Mouse (Mus musculus) embryonic facial prominence, embryonic 15.5 days (tissue): ENCODE measurements around the gene Tyro3. TPM values are rescaled to one million over a fixed set of nuclear protein-coding genes. Genes with fewer than 3 reads are reported as not detected.

ENCODE experiments used
- ATAC-seq: fragments of 200-750 bp; cut with Nextera tagmentation; 2 replicates; pipeline ENCODE4 v1.8.0; 2017; ENCODE audit warnings: low read depth, moderate TSS enrichment; ENCODE audit not compliant: insufficient number of reproducible peaks, low FRiP score, low TSS enrichment
- H3K27ac ChIP-seq: fragments of 300-500 bp; sonication (generic); replicated peaks from 2 replicates; pipeline ENCODE4 v1.5.1; 2015; ENCODE audit warnings: mild to moderate bottlenecking, inconsistent platforms
- H3K27me3 ChIP-seq: fragments of 300-500 bp; sonication (generic); 2 replicates; pipeline ENCODE4 v1.6.1; 2015; ENCODE audit warnings: inconsistent platforms
- H3K36me3 ChIP-seq: fragments of 300-500 bp; sonication (generic); 2 replicates; pipeline ENCODE4 v1.6.1; 2015; ENCODE audit warnings: mild to moderate bottlenecking, inconsistent platforms
- H3K4me1 ChIP-seq: fragments of 300-500 bp; sonication (generic); 2 replicates; pipeline ENCODE4 v1.6.1; 2015; ENCODE audit warnings: inconsistent platforms
- H3K4me2 ChIP-seq: fragments of 300-500 bp; sonication (generic); replicated peaks from 2 replicates; pipeline ENCODE4 v1.6.1; 2015; ENCODE audit warnings: mild to moderate bottlenecking, inconsistent platforms
- H3K4me3 ChIP-seq: fragments of 300-500 bp; sonication (generic); replicated peaks from 2 replicates; pipeline ENCODE4 v1.5.1; 2015; ENCODE audit warnings: mild to moderate bottlenecking, inconsistent platforms
- H3K9ac ChIP-seq: fragments of 300-500 bp; sonication (generic); 2 replicates; pipeline ENCODE4 v1.6.1; 2015; ENCODE audit warnings: inconsistent platforms
- H3K9me3 ChIP-seq: fragments of 300-500 bp; sonication (generic); replicated peaks from 2 replicates; pipeline ENCODE4 v1.6.1; 2016; ENCODE audit warnings: inconsistent platforms
- WGBS: fragments of 180-500 bp; shearing (Covaris S2); methylation state at CpG from one replicate; pipeline ENCODE4 v1.1.7; 2015; 5-methylcytosine and 5-hydroxymethylcytosine counted together
- polyA plus RNA-seq: library from polyadenylated mRNA; unstranded; fragments of >200 nt; fragmentation: Nextera tagmentation; extraction: Ambion mirVana; gene quantifications from 2 replicates; pipeline ENCODE4 v1.2.1, GENCODE M21; 2015

The Tyro3 gene
- polyA plus RNA-seq, 1 experiment from 2014 or later, result 31.8 TPM

DNA sequence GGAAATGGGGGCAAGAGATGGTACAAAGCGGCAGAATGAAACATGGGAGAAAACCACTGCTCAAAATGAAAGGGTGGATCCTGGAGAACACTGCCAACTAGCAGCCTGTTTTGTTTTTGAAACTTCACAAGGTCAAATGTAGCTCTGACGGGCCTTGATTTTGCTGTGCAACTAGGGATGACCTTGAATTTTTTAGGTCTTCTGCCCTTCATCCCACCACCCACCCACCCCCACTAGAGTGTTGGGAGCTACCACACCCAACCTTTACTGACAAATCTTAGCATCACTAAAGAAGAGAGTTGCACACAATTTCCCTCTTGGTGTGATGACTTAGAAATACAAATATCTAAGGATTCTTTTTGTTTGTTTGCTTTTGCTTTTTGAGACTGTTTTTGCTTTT lies 7.5 kb upstream of the Tyro3 start:
- H3K9ac ChIP-seq, result no peak overlapping the region
- no peaks in the 10 kb centered on the region for H3K27me3 ChIP-seq
- no peak for ATAC-seq
- peaks cover 6% of the 10 kb centered on the region; the same call in 1 of the 2 replicates for H3K4me1 ChIP-seq
- no peak overlapping the region for H3K4me2 ChIP-seq
- 0 out of 2 replicates have a peak, but pooled peaks cover 5% of the 10 kb centered on the region for H3K36me3 ChIP-seq
- no peak overlapping the region for H3K4me3 ChIP-seq
- WGBS, result 75% methylated on average over 2 of the region's 2 CpGs
- no peak overlapping the region for H3K27ac ChIP-seq
- H3K9me3 ChIP-seq, result no peaks in the 10 kb centered on the region

DNA sequence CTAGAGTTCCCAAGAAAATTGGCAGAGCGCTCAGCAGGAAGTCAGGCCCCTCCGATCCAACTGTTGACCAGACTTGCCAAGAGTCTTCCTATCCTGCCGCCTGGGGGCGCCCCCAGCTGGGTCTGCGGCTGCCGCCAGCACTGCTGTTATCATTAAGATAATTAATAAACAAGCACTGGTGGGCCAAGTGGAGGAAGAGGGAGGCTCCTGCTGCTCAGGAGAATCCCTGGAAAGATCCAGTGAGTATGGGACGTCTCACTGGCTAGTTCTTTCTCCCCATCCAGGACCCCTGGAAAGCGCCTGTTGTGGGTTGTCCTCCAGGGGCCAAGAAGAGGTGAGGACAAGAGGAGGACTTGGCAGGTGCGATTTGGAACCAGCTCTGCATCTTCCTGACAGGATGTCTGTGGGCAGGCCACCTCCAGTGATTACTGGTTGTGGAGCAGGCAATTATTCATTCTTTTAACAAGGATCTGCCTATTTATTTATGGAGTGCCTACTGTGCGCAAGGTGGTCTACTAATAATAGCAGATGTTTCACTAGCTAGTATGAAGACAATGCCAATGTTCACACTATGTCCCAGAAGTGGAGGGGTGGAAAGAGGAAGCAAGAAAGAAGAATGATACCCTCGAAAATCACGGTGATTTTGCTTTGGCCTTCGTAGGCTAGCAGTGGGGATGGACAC lies 854 bp downstream of the Tyro3 start:
- Histone ChIP-seq H3K4me3 (peak overlapping the region; percentile 75; the same call in 1 of the 2 replicates), H3K27ac (no peak overlapping the region), H3K36me3 (no peaks in the 10 kb centered on the region), H3K9me3 (no peaks in the 10 kb centered on the region), H3K27me3 (peaks cover 18% of the 10 kb centered on the region), H3K4me2 (peak overlapping the region; percentile 92; the same call in 1 of the 2 replicates), H3K4me1 (peaks cover 36% of the 10 kb centered on the region), H3K9ac (no peak overlapping the region)
- no peak for ATAC-seq
- 12% methylated on average over 13 of the region's 13 CpGs for WGBS

DNA sequence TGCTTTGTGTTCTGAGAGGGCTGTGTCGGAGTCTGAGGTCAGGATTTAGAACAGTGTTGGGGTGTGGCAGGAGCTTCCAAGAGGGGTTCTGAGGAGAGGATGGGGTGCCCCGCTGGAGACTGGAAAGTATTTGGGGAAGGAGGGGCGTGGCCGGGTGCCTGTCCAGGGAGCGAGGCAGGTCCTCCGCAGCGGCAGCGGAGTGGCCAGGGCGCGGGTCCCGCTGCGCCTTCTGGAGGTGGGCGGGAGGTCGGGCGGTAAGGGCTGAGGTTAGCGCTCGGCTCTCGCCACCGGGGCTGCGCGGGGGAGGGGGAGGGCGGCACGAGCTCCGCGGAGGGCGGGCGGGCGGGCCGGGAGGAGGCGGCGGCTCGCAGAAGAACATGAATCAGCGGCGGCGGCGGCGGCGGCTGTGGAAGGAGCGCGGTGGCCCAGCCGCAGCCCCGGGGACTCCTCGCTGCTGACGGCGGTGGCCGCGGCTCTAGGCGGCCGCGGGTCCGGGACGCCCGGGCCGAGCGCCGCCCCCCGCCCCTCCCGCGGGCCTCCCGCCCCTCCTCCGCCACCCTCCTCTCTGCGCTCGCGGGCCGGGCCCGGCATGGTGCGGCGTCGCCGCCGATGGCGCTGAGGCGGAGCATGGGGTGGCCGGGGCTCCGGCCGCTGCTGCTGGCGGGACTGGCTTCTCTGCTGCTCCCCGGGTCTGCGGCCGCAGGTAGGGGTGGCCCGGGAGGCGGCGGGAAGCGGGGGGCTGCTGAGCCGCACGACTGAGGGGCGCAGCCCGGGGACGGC lies 1.8 kb downstream of the Tyro3 start:
- Histone ChIP-seq H3K9ac (peak overlapping the region; percentile 74), H3K36me3 (peaks cover 5% of the 10 kb centered on the region), H3K4me1 (peaks cover 45% of the 10 kb centered on the region), H3K4me3 (peak overlapping the region; percentile 75), H3K27me3 (peaks cover 18% of the 10 kb centered on the region), H3K27ac (peak overlapping the region; percentile 61), H3K9me3 (no peaks in the 10 kb centered on the region), H3K4me2 (peak overlapping the region; percentile 92)
- under 1% methylated on average over 64 of the region's 89 CpGs for WGBS
- peak; percentile 73 for ATAC-seq

DNA sequence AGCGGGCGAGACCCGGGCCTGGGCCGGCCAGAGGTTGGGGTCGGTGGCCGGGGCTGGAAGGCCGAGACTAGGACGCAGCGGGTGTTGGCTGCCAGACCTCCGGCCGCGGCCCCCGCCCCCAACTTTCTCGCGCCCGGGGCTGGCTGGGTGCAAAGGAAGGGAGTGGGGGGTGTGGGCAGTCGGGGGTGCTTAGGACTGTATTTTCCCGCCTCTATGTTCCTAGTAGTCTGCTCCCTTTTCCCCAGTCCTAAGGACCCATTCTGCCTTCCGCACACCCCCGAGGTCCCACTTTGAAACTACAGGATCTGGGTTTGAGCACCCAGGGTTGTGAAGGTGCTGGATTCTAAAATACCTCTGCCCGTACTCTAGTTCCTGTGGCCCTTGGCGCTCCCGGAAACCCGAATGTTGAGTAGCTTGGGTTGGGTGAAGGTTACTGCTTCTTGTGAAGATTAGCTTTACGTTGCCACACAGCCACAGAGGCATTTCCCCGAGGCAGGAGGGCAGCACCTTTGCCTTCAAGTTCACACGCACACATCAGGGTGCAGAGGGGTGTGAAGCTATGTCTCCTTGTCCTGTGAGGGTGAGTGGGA lies 2.5 kb downstream of the Tyro3 start:
- peak overlapping the region; percentile 92 for H3K4me2 ChIP-seq
- peak overlapping the region; percentile 74 for H3K9ac ChIP-seq
- H3K27me3 ChIP-seq, result peaks cover 18% of the 10 kb centered on the region
- H3K36me3 ChIP-seq, result peaks cover 6% of the 10 kb centered on the region
- H3K4me1 ChIP-seq, result peaks cover 51% of the 10 kb centered on the region
- H3K9me3 ChIP-seq, result no peaks in the 10 kb centered on the region
- peak overlapping the region; percentile 75 for H3K4me3 ChIP-seq
- H3K27ac ChIP-seq, result peak overlapping the region; percentile 61
- WGBS, result under 1% methylated on average over 27 of the region's 27 CpGs
- peak; percentile 54; the same call in 1 of the 2 replicates for ATAC-seq

DNA sequence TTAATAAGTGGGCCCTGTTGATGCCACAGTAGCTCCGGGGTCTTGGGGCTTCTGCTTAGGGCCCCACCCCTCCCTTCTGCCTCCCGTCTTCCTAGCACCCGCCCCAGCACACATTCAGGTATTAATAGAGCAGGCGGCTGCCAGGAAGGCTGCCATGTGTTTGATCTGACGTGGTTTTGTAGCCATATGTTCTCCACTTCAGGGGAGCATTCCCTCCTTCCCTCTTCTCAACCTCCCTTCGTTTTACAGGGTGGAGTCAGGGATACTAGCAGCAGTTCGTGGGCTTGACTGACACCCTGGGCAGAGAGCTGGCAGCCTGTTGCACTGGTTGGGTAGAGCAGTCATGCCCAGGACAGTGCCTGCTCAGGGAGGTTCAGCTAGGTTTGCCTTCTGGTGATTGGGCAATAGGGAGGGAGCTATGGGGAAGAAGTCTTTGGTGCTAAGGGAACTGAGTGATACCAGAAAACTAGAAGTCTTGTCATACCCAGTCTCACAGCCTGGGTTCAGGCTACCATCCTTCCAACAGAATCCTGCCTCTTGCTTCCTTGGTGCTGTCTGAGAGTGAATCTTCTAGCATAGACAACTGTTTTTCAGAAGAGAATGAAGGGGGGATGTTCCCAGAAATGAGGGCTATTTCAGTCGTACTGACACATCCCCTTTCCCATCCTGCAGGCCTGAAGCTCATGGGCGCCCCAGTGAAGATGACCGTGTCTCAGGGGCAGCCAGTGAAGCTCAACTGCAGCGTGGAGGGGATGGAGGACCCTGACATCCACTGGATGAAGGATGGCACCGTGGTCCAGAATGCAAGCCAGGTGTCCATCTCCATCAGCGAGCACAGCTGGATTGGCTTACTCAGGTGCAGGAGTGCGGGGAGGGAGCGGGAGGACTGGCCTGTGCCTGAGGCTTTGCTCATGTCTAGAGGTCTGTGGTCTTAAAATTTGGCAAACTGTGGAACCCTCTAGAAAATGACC lies 3.6 kb downstream of the Tyro3 start:
- Histone ChIP-seq H3K4me2 (peak overlapping the region; percentile 92), H3K9ac (no peak overlapping the region; the same call in 1 of the 2 replicates), H3K9me3 (no peaks in the 10 kb centered on the region), H3K27me3 (peaks cover 18% of the 10 kb centered on the region), H3K36me3 (peaks cover 17% of the 10 kb centered on the region), H3K4me1 (peaks cover 55% of the 10 kb centered on the region), H3K4me3 (peak overlapping the region; percentile 75), H3K27ac (peak overlapping the region; percentile 61)
- 48% methylated on average over 15 of the region's 15 CpGs for WGBS
- ATAC-seq, result no peak

DNA sequence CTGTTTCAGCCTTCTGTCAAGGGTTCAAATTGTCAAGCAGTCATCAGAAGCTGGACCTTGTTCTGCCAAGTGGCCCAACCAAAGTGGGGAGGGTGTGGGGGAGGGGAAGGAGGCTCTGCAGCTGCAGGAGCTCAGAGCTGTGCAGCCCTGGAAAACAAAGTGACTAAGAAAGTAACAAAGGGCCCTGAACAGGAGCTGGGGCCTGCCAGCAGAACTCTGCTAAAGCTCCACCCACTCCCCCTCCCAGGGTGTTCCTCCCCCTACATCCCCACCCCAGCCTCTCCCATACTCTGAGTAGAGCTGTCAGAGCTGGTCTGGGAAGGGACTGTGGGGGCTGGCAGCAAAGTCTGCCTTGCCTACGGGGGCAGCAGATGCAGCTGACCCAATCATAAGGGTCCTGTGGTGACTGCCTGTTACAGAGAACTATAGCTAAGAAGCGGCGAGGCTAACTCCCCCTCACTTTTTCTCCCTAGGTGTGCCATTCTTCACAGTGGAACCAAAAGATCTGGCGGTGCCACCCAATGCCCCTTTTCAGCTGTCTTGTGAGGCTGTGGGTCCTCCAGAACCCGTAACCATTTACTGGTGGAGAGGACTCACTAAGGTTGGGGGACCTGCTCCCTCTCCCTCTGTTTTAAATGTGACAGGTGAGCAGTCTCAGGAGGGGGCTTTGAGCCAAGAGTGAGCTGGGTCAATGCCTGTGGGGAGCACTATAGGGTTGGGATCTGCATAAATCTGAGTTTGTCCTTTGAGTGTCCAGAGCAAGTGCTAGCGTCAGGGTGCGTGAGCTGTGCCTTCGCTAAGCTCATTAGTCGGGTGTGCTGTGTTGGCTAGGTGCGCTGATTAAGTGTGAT lies 5.5 kb downstream of the Tyro3 start:
- Histone ChIP-seq H3K36me3 (peaks cover 25% of the 10 kb centered on the region), H3K4me1 (peaks cover 52% of the 10 kb centered on the region), H3K4me3 (no peak overlapping the region), H3K4me2 (no peak overlapping the region), H3K27me3 (0 out of 2 replicates have a peak, but pooled peaks cover 6% of the 10 kb centered on the region), H3K9ac (no peak overlapping the region), H3K27ac (0 out of 2 replicates have a peak overlapping the region, but pooled peaks have one; percentile 22), H3K9me3 (no peaks in the 10 kb centered on the region)
- 50% methylated on average over 10 of the region's 10 CpGs for WGBS
- 0 out of 2 replicates have a peak, but pooled peaks have one; percentile 43 for ATAC-seq

DNA sequence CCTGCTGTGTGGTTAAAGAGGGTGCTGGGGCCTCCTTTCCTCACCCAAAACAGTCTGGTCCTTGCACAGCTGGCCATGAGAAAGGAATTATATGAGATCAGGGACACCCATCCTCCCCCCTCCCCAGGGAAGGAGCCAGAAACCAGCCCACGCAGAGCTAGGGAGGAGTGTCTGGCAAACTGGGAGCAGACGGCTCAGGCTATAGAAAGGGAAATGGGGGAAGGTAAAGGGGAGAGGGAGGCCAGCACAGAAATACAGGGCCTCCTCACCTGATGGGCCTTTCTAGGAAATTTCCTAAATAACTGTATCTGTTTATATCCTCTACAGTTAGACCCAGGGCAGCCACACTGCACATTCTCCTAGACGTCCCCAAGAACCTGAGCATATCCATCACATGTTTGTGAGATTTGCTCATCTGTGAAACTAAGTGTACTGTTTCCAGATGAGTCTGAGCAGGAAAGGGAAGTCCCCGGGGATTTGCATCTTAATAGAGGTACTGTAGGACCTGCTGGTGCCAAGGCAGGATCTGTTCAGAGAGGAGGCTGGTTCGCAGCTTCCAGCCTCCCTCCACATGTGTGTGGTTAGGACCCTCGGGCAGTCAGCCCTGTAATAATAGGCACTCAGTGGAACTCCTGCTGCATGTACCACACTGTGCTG lies 6.2 kb downstream of the Tyro3 start:
- H3K36me3 ChIP-seq, result peaks cover 30% of the 10 kb centered on the region
- H3K9ac ChIP-seq, result no peak overlapping the region
- H3K4me1 ChIP-seq, result peaks cover 46% of the 10 kb centered on the region
- H3K27ac ChIP-seq, result 0 out of 2 replicates have a peak overlapping the region, but pooled peaks have one; percentile 22
- H3K27me3 ChIP-seq, result no peaks in the 10 kb centered on the region
- WGBS, result 27% methylated on average over 6 of the region's 6 CpGs
- H3K9me3 ChIP-seq, result no peaks in the 10 kb centered on the region
- H3K4me2 ChIP-seq, result no peak overlapping the region
- no peak overlapping the region for H3K4me3 ChIP-seq
- ATAC-seq, result no peak

DNA sequence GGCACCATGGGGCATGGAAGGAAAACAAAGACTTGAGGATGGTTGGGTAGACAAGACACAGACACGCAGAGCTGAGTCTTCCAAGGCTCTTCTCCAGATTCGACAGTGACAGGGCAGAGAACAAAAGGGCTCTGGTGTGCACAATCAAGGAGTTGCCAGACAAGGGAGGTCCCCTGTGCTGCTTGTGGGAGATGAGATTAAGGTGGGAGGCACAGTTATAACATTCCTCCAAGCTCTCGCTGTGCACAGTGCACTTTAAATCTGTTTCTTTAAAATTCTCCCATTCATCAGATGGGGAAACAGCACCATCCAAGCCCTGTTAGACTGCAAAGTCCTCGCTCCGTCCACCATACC lies 6.7 kb downstream of the Tyro3 start:
- no peaks in the 10 kb centered on the region for H3K9me3 ChIP-seq
- ATAC-seq, result no peak
- no peak overlapping the region for H3K4me3 ChIP-seq
- H3K4me1 ChIP-seq, result peaks cover 45% of the 10 kb centered on the region
- H3K36me3 ChIP-seq, result peaks cover 35% of the 10 kb centered on the region
- no peak overlapping the region for H3K27ac ChIP-seq
- H3K4me2 ChIP-seq, result no peak overlapping the region
- 54% methylated on average over 5 of the region's 5 CpGs for WGBS
- no peak overlapping the region for H3K9ac ChIP-seq
- H3K27me3 ChIP-seq, result no peaks in the 10 kb centered on the region

DNA sequence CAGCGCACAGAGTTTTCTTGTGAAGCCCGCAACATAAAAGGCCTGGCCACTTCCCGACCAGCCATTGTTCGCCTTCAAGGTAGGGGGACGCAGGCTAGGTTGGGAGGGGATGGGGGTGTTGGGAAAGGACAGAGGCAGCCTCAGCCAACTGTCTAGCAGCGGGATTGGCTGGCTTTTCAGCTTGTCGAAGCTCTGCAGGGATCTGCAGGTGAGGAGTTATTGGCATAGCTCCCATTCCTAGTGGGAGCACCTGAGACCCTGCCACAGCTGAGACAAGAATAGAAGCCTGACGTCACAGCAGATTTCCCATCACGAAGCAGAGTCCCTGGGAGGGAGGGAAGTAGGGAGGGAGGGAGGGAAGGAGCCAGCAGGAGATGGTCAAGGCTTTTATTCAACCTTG lies 7.2 kb downstream of the Tyro3 start:
- Histone ChIP-seq H3K4me2 (no peak overlapping the region), H3K36me3 (peaks cover 39% of the 10 kb centered on the region), H3K27me3 (no peaks in the 10 kb centered on the region), H3K4me1 (peaks cover 45% of the 10 kb centered on the region), H3K27ac (no peak overlapping the region), H3K4me3 (no peak overlapping the region), H3K9me3 (no peaks in the 10 kb centered on the region), H3K9ac (no peak overlapping the region)
- 48% methylated on average over 9 of the region's 9 CpGs for WGBS
- ATAC-seq, result no peak
